Mouse (Mus musculus) adrenal gland, postnatal 36 days (tissue): ENCODE data around the gene Dctd. TPM values are rescaled to one million over a fixed set of nuclear protein-coding genes. Genes with fewer than 3 reads are reported as not detected.

Source experiments
- DNase-seq, 2 experiments: peaks; one replicate each; pipeline ENCODE4 v3.0.0; 2021; ENCODE audit warnings: mixed read lengths in 1 of 2
- long read RNA-seq, 2 experiments: library from polyadenylated mRNA; stranded (forward); transcript quantifications; one replicate each; pipeline ENCODE4 v2.0.0; 2021; ENCODE audit warnings: borderline sequencing depth in 2 of 2
- total RNA-seq, 2 experiments: library from RNA; stranded (reverse); gene quantifications; 2 replicates each; pipeline ENCODE4 v1.2.3; 2021

Dctd gene
- total RNA-seq: 1 to 10 TPM; 3.7 to 4.6 TPM
- long read RNA-seq, experiment 1, partial matches to known transcripts: 1 of 4 reads
- long read RNA-seq, experiment 1, other reads (novel, unspliced or antisense): 2 of 4 reads
- long read RNA-seq, experiment 2, partial matches to known transcripts: 0 of 1 reads
- long read RNA-seq, experiment 2, other reads (novel, unspliced or antisense): 0 of 1 reads

DNA sequence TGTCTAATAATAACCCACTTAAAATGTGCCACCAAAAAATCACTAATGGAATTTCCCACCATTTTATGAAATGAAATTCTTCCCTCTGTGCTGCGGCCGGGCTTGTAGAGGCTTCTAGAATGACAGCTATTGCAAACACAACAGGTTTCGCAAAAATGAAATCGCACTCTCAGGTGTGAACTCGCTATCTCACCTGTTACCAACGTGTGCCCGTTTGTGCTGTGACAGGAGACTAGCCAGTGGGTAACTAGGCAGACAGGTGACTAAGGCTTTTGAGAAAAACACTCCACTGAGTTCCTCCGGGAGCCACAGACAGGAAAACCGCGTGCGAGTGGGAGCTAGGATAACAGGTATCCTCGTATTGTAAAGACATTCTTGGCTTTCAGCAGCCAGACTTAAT, at the start of gene Dctd:
Dctd (plus strand) TSS at position 301 of the 400 bp plus-strand sequence.
- DNase-seq: no peak

- no peak for DNase-seq
These were observed 45.3 kb upstream of the Dctd start for GRCm38 (mm10) chr8:48053611-48054010.

GRCm38 (mm10) chr8:48063526-48064072, 35.3 kb upstream of the Dctd start:
- DNase-seq: no peak

DNA sequence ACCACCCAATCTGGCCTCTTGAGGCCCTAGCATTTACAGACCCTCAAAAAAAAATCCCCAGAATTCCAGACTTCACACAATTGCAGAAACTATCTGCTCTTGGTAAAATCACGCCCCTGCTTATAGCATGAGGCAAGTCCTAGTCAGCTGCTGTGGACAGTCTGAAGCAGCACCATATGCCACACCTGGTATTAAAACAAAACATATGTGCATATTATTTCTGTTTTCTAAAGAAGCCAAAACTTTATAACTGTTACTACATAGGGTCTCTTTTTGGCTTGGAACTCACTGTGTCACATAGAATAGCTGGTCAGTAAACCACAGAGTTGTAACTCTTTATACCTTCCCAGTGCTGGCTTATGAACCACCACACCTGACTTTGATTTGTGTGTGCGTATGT, 24.7 kb upstream of the Dctd start:
- DNase-seq: no peak

DNA sequence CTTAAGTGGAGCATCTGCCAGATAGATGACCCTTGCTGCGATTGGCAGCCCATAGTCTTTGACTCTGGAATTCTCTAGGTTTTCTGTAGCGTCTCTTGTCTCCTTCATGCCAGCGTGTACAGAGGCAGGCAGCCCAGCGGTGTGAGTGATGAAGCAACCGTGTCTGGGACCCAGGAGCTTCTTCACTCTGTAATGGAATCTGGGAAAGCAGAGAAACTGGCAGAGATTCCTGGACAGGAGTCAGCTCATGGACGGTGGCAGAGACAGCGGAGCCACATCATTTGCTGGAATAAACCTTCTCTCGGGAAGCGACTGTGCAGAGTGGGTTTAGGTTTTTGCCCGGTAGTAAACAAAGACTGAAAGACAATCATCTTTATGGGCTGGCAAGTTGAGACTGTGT, 16.5 kb upstream of the Dctd start:
- no peak for DNase-seq

DNA sequence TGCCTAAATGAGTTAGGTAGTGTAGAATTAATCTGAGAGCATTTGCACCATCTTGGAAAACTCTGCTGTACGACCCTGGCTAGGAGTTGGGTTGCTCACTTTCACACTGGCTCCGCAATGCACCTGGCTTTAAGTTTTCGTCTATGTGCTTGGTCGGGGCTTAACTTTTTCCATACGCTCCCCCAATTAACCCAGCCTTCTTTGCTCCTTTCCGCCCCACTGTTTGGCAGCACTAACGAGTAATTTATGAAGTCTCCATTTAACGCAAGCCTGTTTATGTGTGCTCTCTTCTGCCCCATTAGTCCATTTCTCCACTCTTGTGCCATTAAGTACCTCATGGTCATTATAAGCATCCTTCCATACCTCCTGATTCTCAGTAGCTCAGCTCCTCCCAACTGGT, 8.2 kb upstream of the Dctd start:
- DNase-seq: no peak

DNA sequence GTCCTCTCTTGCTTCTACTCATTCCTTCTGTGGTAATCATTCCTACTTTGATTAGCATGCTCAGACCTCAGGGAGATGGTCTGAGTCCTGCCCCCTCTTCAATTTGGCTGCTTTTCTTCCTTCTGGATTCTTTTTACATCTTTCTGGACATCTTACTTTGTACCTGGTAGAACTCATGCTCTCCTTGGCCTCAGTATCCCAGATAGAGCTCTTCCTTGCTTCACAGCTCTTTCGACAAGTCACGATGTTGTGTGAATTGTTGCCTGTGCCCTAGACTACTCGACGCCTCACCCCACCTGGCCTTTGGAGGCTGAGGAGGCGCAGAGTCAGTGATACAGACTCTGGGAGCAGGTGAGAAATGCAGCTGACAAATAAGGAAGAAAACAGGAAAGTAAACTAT, 3.5 kb upstream of the Dctd start:
- no peak for DNase-seq

- peak; percentile 83 to 87 for DNase-seq
These were observed 1.6 kb upstream of the Dctd start for GRCm38 (mm10) chr8:48097131-48097794.

DNA sequence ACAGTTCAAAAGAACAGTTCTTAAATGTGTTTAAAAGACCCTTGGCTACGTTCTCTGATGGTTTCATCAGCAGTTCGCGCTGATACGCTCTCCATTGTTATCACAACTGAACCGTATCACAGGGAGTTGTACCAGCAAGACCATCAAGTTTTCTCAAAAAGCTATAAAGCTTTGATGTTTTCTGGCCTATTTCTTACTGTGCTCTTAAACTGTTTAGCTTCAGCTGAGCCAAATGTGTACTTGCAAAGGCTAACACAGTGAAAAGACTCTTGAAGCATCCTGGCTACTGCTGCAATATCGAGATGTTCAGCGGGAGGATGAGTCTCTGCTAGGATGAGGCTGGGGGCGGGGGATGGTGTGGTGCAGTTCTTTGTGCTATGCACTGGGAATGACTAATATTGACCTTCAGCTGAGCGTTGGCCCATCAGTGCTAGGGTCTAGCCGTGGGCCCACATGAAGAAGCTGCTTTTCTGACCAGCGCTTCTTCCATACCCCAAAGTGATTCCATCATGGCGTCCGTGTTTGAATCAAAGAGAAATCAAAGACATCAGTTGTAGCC, 732 bp upstream of the Dctd start:
- DNase-seq: peak; percentile 39 to 62

- no peak for DNase-seq
These were observed 1.4 kb downstream of the Dctd start for GRCm38 (mm10) chr8:48100100-48100787.

GRCm38 (mm10) chr8:48109373-48109855, 10.5 kb downstream of the Dctd start:
- DNase-seq: no peak

GRCm38 (mm10) chr8:48109856-48110780, 11.2 kb downstream of the Dctd start:
- peak; percentile 75 to 83 for DNase-seq

- DNase-seq: peak; percentile 22 to 28
These were observed 15.7 kb downstream of the Dctd start for GRCm38 (mm10) chr8:48114591-48114990.

DNA sequence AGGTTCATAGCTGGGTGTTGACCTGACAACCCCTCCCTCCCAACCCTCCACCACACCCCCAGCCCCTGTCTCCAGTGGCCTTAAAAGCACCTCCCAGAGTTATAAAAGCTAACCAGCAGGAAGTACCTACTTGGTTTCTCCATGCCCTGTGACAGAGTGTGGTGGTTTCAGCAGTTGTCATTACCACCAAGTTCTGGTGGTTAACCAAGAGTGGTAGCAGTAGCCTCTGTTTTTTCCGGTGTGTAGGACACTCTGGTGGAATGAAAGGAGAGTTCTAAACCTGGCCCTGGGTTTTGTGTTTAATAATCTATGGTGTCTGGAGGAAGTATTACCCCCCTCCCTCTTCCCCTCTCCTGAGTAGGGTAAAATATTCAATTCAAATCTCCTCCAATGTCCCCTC, 24.1 kb downstream of the Dctd start:
- DNase-seq: no peak

GRCm38 (mm10) chr8:48124857-48125256, 26.0 kb downstream of the Dctd start:
- no peak for DNase-seq

GRCm38 (mm10) chr8:48126954-48127353, 28.1 kb downstream of the Dctd start:
- DNase-seq: no peak

- no peak for DNase-seq
These were observed 31.4 kb downstream of the Dctd start for GRCm38 (mm10) chr8:48130266-48130665.

DNA sequence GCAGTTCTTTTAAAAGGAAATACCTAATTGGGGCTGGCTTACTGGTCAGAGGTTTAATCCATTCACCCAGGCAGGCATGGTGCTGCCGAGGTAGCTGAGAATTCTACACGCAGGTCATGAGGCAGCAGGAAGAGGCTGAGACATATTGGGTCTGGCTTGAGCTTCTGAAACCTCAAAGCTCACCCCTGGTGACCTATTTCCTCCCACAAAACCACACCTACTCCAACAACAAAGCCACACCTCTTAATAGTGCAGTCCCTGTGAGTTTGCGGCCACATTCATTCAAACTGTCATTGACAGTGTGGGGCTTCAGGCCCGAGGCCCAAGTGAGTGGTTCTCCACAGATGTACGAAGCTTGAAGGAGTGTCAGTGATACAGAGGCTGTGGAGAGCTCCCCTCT, 34.4 kb downstream of the Dctd start:
- no peak for DNase-seq

GRCm38 (mm10) chr8:48136804-48137650, 38.1 kb downstream of the Dctd start:
- DNase-seq: no peak

DNA sequence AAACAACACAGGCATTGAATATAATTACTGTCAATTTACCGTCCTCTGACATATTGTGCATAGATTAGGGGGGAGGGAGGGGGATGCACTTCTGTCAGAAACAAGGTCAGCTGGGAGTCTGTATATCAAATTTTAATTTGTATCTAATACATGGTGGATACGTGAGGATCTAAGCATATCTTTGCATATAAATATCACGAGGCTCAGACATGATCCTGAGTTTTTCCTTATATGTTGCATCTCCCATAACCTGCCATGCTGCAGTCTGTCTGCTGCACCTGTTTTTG, 38.7 kb downstream of the Dctd start:
- DNase-seq: no peak

DNA sequence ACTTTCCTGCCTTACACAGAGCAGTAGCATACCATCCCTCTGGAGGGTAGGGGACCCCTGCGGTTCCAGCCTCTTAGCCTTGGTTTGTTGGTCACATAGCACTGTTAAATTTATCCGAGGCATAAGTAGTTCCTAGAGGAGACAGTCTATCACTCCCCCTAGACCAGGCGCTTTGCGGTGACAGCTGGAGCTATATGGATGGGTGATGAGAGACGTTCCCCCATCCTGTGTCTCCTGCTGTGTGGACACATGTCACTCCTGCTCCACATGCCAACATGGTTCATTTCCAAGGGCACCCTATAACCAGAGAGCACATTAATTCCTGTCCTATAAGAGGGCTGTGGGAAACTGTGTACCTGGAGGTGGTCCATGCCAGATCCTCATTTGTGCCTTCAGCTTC, 42.1 kb downstream of the Dctd start:
- no peak for DNase-seq
